Mouse (Mus musculus) embryonic facial prominence, embryonic 11.5 days (tissue): ENCODE data around the gene Gramd1a. TPM values are rescaled to one million over a fixed set of nuclear protein-coding genes. Genes with fewer than 3 reads are reported as not detected.

Experiments
- ATAC-seq: fragments of 200-750 bp; cut with Nextera tagmentation; replicated peaks from 2 replicates; pipeline ENCODE4 v1.8.0; 2017; ENCODE audit warnings: low read depth; ENCODE audit not compliant: insufficient number of reproducible peaks, low FRiP score, low TSS enrichment
- DNase-seq: peaks from one replicate; pipeline ENCODE4 v3.0.0-alpha.2; 2015; ENCODE audit warnings: low spot score
- H3K27ac ChIP-seq: fragments of 300-500 bp; sonication (generic); replicated peaks from 2 replicates; pipeline ENCODE4 v1.5.1; 2014; ENCODE audit warnings: mild to moderate bottlenecking, low read depth, low read length, control low read depth
- H3K27me3 ChIP-seq: fragments of 300-500 bp; sonication (generic); 2 replicates; pipeline ENCODE4 v1.6.1; 2014; ENCODE audit warnings: mild to moderate bottlenecking, low read length, moderate library complexity, mixed read lengths; ENCODE audit not compliant: control insufficient read depth, insufficient read depth
- H3K36me3 ChIP-seq: fragments of 300-500 bp; sonication (generic); replicated peaks from 2 replicates; pipeline ENCODE4 v1.6.1; 2014; ENCODE audit warnings: low read depth, mild to moderate bottlenecking, low read length, moderate library complexity, mixed read lengths; ENCODE audit not compliant: control insufficient read depth, insufficient read depth
- H3K4me1 ChIP-seq: fragments of 300-500 bp; sonication (generic); 2 replicates; pipeline ENCODE4 v1.6.1; 2014; ENCODE audit warnings: low read length, mixed read lengths; ENCODE audit not compliant: control insufficient read depth, insufficient read depth
- H3K4me2 ChIP-seq: fragments of 300-500 bp; sonication (generic); 2 replicates; pipeline ENCODE4 v1.6.1; 2014; ENCODE audit warnings: low read depth, mild to moderate bottlenecking, control low read depth, low read length, moderate library complexity
- H3K4me3 ChIP-seq: fragments of 300-500 bp; sonication (generic); 2 replicates; pipeline ENCODE4 v1.5.1; 2014; ENCODE audit warnings: low read depth, low read length, control low read depth
- H3K9ac ChIP-seq: fragments of 300-500 bp; sonication (generic); replicated peaks from 2 replicates; pipeline ENCODE4 v1.6.1; 2014; ENCODE audit warnings: mild to moderate bottlenecking, control low read depth, low read length
- H3K9me3 ChIP-seq: fragments of 300-500 bp; sonication (generic); replicated peaks from 2 replicates; pipeline ENCODE4 v1.6.1; 2016; ENCODE audit warnings: mild to moderate bottlenecking, low read length, inconsistent platforms, mixed read lengths; ENCODE audit not compliant: control insufficient read depth
- WGBS: fragments of 180-500 bp; shearing (Covaris S2); extraction: QIAGEN DNeasy Blood & Tissue Kit; methylation state at CpG from one replicate; pipeline ENCODE4 v1.1.7; 2014; 5-methylcytosine and 5-hydroxymethylcytosine counted together
- polyA plus RNA-seq: library from polyadenylated mRNA; unstranded; fragments of >200 nt; fragmentation: Nextera tagmentation; extraction: Ambion mirVana; gene quantifications from 2 replicates; pipeline ENCODE4 v1.2.1, GENCODE M21; 2014

The Gramd1a gene
- polyA plus RNA-seq, 1 experiment from 2014 or later, result 76.7 TPM

DNA sequence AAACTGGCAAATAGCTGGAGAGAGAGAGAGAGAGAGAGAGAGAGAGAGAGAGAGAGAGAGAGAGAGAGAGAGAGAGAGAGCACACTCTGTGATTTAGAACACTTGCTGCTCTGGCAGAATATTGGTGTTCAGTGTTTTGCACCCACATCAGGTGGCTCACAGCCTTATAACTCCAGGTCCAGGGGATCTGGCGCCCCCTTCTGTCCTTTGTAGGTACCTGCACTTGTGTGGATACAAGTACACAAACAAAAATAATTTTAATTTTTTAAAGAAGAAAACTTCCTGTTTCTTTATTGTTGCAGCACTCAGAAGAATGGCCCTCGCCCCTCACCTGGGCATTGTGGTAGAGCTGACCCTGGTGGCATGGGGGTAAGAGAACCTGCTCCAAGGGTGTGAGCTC is 16.5 kb upstream of the Gramd1a start:
- Histone ChIP-seq H3K27ac (no peak overlapping the region), H3K4me3 (no peak overlapping the region), H3K9me3 (no peaks in the 10 kb centered on the region), H3K4me1 (no peaks in the 10 kb centered on the region), H3K4me2 (no peak overlapping the region), H3K27me3 (no peaks in the 10 kb centered on the region), H3K9ac (no peak overlapping the region), H3K36me3 (no peaks in the 10 kb centered on the region)
- DNase-seq (peak; percentile 40), ATAC-seq (no peak)
- 14% methylated on average over 2 of the region's 2 CpGs for WGBS

DNA sequence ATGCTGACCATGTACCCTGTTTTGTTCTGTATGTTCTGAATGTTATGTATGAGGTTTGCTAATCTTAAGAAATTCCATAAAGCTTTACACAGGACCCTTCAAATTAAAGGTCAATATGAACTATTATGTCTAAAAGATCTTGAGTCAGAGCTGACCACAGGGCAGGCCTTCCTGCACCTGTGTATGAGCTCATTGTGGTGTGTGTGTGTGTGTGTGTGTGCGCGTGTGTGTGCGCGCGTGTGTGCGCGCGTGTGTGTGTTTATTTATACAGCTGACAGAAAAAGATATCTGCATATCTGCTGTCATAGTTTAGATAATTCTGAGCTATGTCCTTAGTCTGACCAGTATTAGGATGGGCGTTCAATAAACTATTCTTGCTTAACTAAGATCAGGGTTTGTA is 14.8 kb upstream of the Gramd1a start:
- DNase-seq (no peak), ATAC-seq (no peak)
- Histone ChIP-seq H3K27ac (no peak overlapping the region), H3K4me3 (no peak overlapping the region), H3K4me1 (no peaks in the 10 kb centered on the region), H3K9me3 (no peaks in the 10 kb centered on the region), H3K4me2 (no peak overlapping the region), H3K9ac (no peak overlapping the region), H3K27me3 (no peaks in the 10 kb centered on the region), H3K36me3 (no peaks in the 10 kb centered on the region)
- WGBS, result 92% methylated on average over 9 of the region's 9 CpGs

DNA sequence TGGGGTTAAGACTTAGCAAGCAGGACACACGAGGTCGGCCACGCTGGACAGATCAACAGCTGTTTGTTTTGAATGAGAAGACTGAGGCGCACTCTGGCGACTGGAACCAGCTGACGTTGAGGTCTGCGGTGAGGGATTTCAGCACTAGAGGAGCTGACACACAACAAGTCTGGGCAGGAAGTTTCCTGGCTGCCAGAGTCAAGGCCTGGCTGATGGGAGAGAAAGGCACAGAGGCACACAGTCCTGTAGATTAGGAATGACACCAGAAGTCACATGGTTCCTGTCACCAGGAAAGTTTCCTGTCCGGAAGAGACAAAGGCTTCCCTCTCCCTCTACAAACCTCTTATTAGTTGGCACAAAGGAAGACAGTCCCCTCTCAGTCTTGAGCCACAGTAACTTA is 12.7 kb upstream of the Gramd1a start:
- WGBS, result 48% methylated on average over 8 of the region's 8 CpGs
- Histone ChIP-seq H3K9ac (no peak overlapping the region), H3K9me3 (no peaks in the 10 kb centered on the region), H3K27ac (no peak overlapping the region), H3K27me3 (no peaks in the 10 kb centered on the region), H3K4me3 (no peak overlapping the region), H3K4me2 (no peak overlapping the region), H3K4me1 (no peaks in the 10 kb centered on the region), H3K36me3 (no peaks in the 10 kb centered on the region)
- ATAC-seq, result no peak
- no peak for DNase-seq

GRCm38 (mm10) chr7:31164748-31165147 is 9.1 kb upstream of the Gramd1a start:
- Histone ChIP-seq H3K4me2 (no peak overlapping the region), H3K36me3 (no peaks in the 10 kb centered on the region), H3K9ac (no peak overlapping the region), H3K4me1 (no peaks in the 10 kb centered on the region), H3K27ac (no peak overlapping the region), H3K27me3 (no peaks in the 10 kb centered on the region), H3K4me3 (no peak overlapping the region), H3K9me3 (no peaks in the 10 kb centered on the region)
- ATAC-seq, result no peak
- WGBS, result 76% methylated on average over 1 of the region's 1 CpGs
- DNase-seq, result no peak

DNA sequence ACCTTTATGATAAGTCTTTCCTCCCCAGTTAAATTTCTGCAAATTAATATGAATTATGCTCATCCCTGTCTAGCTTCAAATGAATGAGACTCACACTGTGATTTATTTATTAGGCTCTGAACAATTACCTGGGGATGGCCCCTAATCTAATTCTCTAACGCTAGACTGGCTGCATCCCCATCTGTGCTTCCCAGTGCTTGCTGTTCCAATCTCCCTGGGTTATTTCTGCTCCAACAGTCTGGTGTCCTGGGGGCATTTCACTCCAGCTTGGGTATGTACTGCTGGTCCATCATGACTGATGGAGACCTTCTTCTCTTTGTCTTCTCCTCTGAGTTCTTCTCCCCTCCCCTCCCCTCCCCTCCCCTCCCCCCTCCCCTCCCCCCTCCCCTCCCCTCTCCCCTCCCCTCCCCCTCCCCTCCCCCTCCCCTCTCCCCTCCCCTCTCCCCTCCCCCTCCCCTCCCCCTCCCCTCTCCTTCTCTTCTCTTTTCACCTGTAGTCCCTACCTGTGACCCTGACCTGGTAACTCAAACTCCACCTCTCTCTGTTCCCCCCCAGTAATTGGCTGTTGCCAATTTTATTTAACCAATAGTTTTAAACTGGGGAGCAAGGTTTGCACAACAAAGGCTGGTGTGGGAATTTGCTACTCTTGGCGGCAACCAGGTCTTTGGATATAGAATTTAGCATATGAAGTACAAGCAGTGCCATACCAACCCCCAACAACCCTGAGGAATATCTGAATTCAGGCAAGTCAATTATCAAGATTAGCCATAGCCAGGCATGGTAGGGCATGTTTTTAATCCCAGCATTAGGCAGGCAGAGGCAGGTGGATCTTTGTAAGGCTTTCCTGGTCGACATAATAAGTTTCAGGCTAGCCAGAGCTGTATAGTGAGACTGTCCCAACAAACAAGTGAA is 8.2 kb upstream of the Gramd1a start:
- Histone ChIP-seq H3K9ac (no peak overlapping the region), H3K4me1 (no peaks in the 10 kb centered on the region), H3K36me3 (no peaks in the 10 kb centered on the region), H3K4me2 (no peak overlapping the region), H3K27ac (no peak overlapping the region), H3K9me3 (no peaks in the 10 kb centered on the region), H3K4me3 (no peak overlapping the region), H3K27me3 (no peaks in the 10 kb centered on the region)
- DNase-seq (no peak), ATAC-seq (no peak)
- WGBS, result 66% methylated on average over 3 of the region's 3 CpGs

DNA sequence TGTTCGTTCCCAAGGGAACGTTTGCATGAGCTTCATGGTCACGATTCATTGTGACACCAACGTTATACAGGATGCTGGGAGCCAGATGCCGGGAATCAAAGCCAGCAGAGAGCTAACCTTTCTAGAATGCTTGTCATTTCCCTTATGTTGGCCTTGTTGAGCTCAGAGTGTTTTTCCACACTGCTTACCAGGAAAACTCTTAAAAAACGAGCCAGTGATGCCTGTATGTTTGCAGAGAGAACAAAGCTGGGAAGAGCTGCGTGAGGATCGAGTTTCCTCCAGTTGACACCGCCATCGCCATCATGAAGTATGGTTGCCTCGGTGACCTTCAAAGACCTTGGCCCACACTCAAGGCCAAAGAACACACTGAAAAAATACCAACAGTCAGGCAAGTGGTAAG is 6.6 kb upstream of the Gramd1a start:
- Histone ChIP-seq H3K9me3 (no peaks in the 10 kb centered on the region), H3K4me3 (no peak overlapping the region), H3K4me2 (no peak overlapping the region), H3K27me3 (no peaks in the 10 kb centered on the region), H3K27ac (no peak overlapping the region), H3K4me1 (no peaks in the 10 kb centered on the region), H3K9ac (no peak overlapping the region), H3K36me3 (no peaks in the 10 kb centered on the region)
- WGBS, result 73% methylated on average over 11 of the region's 11 CpGs
- ATAC-seq (no peak), DNase-seq (no peak)

DNA sequence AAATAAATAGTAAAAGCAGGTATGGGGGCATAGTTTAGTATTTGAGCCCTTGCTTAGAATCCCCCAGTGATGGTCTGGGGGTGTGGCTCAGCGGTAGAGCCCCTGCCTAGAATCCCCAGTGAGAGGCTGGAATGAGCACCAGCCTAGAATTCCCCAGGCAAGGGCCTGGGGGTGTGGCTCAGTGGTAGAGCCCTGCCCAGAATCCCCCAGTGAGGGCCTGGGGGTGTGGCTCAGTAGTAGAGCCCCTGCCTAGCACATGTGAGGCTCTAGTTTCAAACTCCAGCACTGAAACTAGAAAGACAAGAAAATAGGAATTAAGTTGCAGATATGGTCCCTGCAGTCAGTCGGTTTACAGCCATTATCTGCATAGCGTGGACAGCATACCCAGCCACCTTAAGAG is 6.1 kb upstream of the Gramd1a start:
- no peaks in the 10 kb centered on the region for H3K27me3 ChIP-seq
- H3K27ac ChIP-seq, result no peak overlapping the region
- no peak overlapping the region for H3K4me2 ChIP-seq
- no peaks in the 10 kb centered on the region for H3K9me3 ChIP-seq
- no peaks in the 10 kb centered on the region for H3K4me1 ChIP-seq
- 49% methylated on average over 3 of the region's 3 CpGs for WGBS
- DNase-seq (no peak), ATAC-seq (no peak)
- H3K9ac ChIP-seq, result no peak overlapping the region
- H3K4me3 ChIP-seq, result no peak overlapping the region
- no peaks in the 10 kb centered on the region for H3K36me3 ChIP-seq

DNA sequence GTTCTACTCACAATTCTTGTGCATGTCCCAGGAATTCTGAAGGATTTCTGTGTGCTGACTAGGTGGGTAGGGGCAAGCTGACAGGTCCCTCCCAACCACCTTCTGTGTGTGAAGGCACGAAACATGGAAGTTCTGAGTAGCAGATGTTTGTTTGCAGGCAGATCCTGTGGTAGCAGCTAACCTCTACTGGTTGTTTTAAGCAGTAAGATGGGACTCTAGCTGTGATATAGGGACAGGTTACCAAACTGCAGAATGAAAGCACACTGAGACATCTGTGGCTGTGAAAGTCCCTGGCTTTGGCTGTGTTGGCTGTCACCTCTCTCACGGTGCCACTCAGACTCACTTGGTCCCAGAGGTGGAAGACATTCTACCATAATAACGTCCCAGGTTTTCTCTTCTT is 5.5 kb upstream of the Gramd1a start:
- no peak overlapping the region for H3K4me2 ChIP-seq
- ATAC-seq (no peak), DNase-seq (no peak)
- H3K9ac ChIP-seq, result no peak overlapping the region
- 73% methylated on average over 3 of the region's 3 CpGs for WGBS
- no peaks in the 10 kb centered on the region for H3K27me3 ChIP-seq
- no peak overlapping the region for H3K4me3 ChIP-seq
- no peaks in the 10 kb centered on the region for H3K9me3 ChIP-seq
- no peak overlapping the region for H3K27ac ChIP-seq
- no peaks in the 10 kb centered on the region for H3K36me3 ChIP-seq
- H3K4me1 ChIP-seq, result no peaks in the 10 kb centered on the region
